Mouse (Mus musculus) kidney, postnatal 10 days (tissue): ENCODE results near the gene Gm44502.

ENCODE experiments used
- DNase-seq: peaks from one replicate; pipeline ENCODE4 v3.0.0; 2021; ENCODE audit warnings: mixed read lengths

Gene Gm44502

GRCm38 (mm10) chr15:89429352-89430221 is at the start of gene Gm44502, which contains the start of the genes C730034F03Rik and Chkb:
TSS of gene Gm44502 (minus strand) at chr15:89429696.
TSS of gene C730034F03Rik (plus strand) at chr15:89429589.
TSS of gene Chkb (minus strand) at chr15:89429908.
- DNase-seq, result peak; percentile 94

GRCm38 (mm10) chr15:89478622-89479021 is 49.1 kb upstream of the Gm44502 start:
- DNase-seq, result no peak

GRCm38 (mm10) chr15:89477806-89478205 is 48.3 kb upstream of the Gm44502 start:
- no peak for DNase-seq

GRCm38 (mm10) chr15:89477091-89477491 is 47.6 kb upstream of the Gm44502 start, which contains the start of gene Arsa:
TSS of gene Arsa (minus strand) at chr15:89477425.
- peak; percentile 66 for DNase-seq

GRCm38 (mm10) chr15:89476475-89476815 is 46.9 kb upstream of the Gm44502 start:
- no peak for DNase-seq

GRCm38 (mm10) chr15:89475611-89476474 is 46.3 kb upstream of the Gm44502 start:
- peak; percentile 95 for DNase-seq

- DNase-seq, result no peak
Observed at GRCm38 (mm10) chr15:89475293-89475600, 45.8 kb upstream of the Gm44502 start.

- DNase-seq, result no peak
Observed at GRCm38 (mm10) chr15:89474596-89475292, 45.2 kb upstream of the Gm44502 start.

- no peak for DNase-seq
Observed at GRCm38 (mm10) chr15:89473921-89474320, 44.4 kb upstream of the Gm44502 start.

- DNase-seq, result no peak
Observed at GRCm38 (mm10) chr15:89473370-89473769, 43.9 kb upstream of the Gm44502 start.

- DNase-seq, result no peak
Observed at GRCm38 (mm10) chr15:89471476-89471875, 42.0 kb upstream of the Gm44502 start.

- no peak for DNase-seq
Observed at GRCm38 (mm10) chr15:89468577-89468976, 39.1 kb upstream of the Gm44502 start.

GRCm38 (mm10) chr15:89465052-89465451 is 35.6 kb upstream of the Gm44502 start:
- DNase-seq, result no peak

GRCm38 (mm10) chr15:89463334-89464235 is 34.1 kb upstream of the Gm44502 start:
- DNase-seq, result peak; percentile 53

GRCm38 (mm10) chr15:89462176-89462575 is 32.7 kb upstream of the Gm44502 start:
- no peak for DNase-seq

GRCm38 (mm10) chr15:89461321-89461720 is 31.8 kb upstream of the Gm44502 start:
- no peak for DNase-seq

GRCm38 (mm10) chr15:89460298-89460697 is 30.8 kb upstream of the Gm44502 start:
- no peak for DNase-seq

- no peak for DNase-seq
Observed at GRCm38 (mm10) chr15:89459821-89460220, 30.3 kb upstream of the Gm44502 start.

- DNase-seq, result no peak
Observed at GRCm38 (mm10) chr15:89458942-89459341, 29.4 kb upstream of the Gm44502 start.

- DNase-seq, result no peak
Observed at GRCm38 (mm10) chr15:89455642-89456041, 26.1 kb upstream of the Gm44502 start.

- DNase-seq, result no peak
Observed at GRCm38 (mm10) chr15:89454857-89455256, 25.4 kb upstream of the Gm44502 start.
